Comparison of ENCODE assay signal across 20 mouse cellular contexts in genomic region chr1:36467446-36467845, GRCm38 (mm10). TPM values are rescaled to one million over a fixed set of nuclear protein-coding genes. Genes with fewer than 3 reads are reported as not detected.
DNase-seq lines count a peak whose midpoint lies in the region; TF ChIP-seq lines count a peak whose summit lies in the region.
"Had no signal": no experiment of that assay in that cellular context is flagged by ENCODE, and none has a peak within 500 bp of the region (broad histone marks: within the 10 kb centered on the region; RNA-seq: fewer than 3 reads in every experiment).

No protein-coding gene starts in this region.

- in situ Hi-C loops in ES-E14 (cut with MboI; ENCODE audit: low sequenced_read_pairs in 2 of 2, unreplicated experiment in 2 of 2): no loop called here

- H3K4me3 ChIP-seq in ES-E14 (ENCODE audit: insufficient read depth in 1 of 2, low read depth in 1 of 2, low read length in 2 of 2, poor library complexity in 1 of 2, severe bottlenecking in 1 of 2): no peak overlapping the region
- H3K4me3 ChIP-seq: embryonic facial prominence, embryonic 12.5 days; forebrain, embryonic 15.5 days; heart, embryonic 10.5 days; heart, embryonic 15.5 days; hindbrain, embryonic 13.5 days had no signal

- no peak overlapping the region for H3K9ac ChIP-seq in ES-E14 (ENCODE audit: insufficient read depth, low read depth, low read length, poor library complexity, severe bottlenecking)
- H3K9ac ChIP-seq: embryonic facial prominence, embryonic 12.5 days; forebrain, embryonic 15.5 days; heart, embryonic 15.5 days; hindbrain, embryonic 13.5 days had no signal

- H3K36me3 ChIP-seq in ES-E14 (ENCODE audit: control insufficient read depth, insufficient read depth, low read length, poor library complexity, severe bottlenecking): no peaks in the 10 kb centered on the region
- H3K36me3 ChIP-seq: embryonic facial prominence, embryonic 12.5 days; forebrain, embryonic 15.5 days; heart, embryonic 10.5 days; heart, embryonic 15.5 days; hindbrain, embryonic 13.5 days had no signal

- peak; percentile 32 for DNase-seq in retina, postnatal 1 day
- DNase-seq in retina, embryonic 14.5 days (ENCODE audit: low spot score): no peak
- DNase-seq in ES-E14 (ENCODE audit: low read depth, low spot score): peak; percentile 38
- peak; percentile 60 for DNase-seq in ZHBTc4 (ENCODE audit: low read depth, low spot score)
- no peak for DNase-seq in testis, postnatal 14 days (ENCODE audit: low spot score)
- DNase-seq in frontal cortex, postnatal 14 days (ENCODE audit: low spot score in 2 of 2): no peak
- DNase-seq: adrenal gland, postnatal 10 days; B cell, adult 2 months; cerebellum, adult 11 months; cerebellum, adult 8-10 months; cerebellum, postnatal 25 days; gastrocnemius, postnatal 10 days; heart, adult 18-20 months; heart, postnatal 14 days had no signal

- no peak overlapping the region for H3K27ac ChIP-seq in ES-E14 (ENCODE audit: insufficient read depth, low read depth, low read length, poor library complexity, severe bottlenecking)
- H3K27ac ChIP-seq: embryonic facial prominence, embryonic 12.5 days; forebrain, embryonic 15.5 days; heart, embryonic 10.5 days; heart, embryonic 15.5 days; hindbrain, embryonic 13.5 days; hindbrain, postnatal 0 days had no signal

- H3K9me3 ChIP-seq in ES-E14 (ENCODE audit: control insufficient read depth, insufficient read depth, low read depth, low read length): no peaks in the 10 kb centered on the region
- H3K9me3 ChIP-seq: embryonic facial prominence, embryonic 12.5 days; forebrain, embryonic 15.5 days; heart, embryonic 10.5 days; heart, embryonic 15.5 days; hindbrain, embryonic 13.5 days had no signal

- peaks cover 2 to 4% of the 10 kb centered on the region in 2 experiments; a peak in 1 of 4 replicates for H3K4me1 ChIP-seq in ES-E14 (ENCODE audit: control insufficient read depth in 2 of 2, insufficient read depth in 2 of 2, low read length in 2 of 2, poor library complexity in 1 of 2)

TF ChIP-seq in ES-E14, 5 proteins besides CTCF, POLR2A, EP300 and RAD21:
- TF ChIP-seq ZNF384 (IDR thresholded peaks at IDR 0.05; ENCODE audit: low read depth, low read length) (no peak), MAFK (IDR thresholded peaks at IDR 0.05; ENCODE audit: insufficient read depth, low read depth, low read length) (no peak), ZC3H11A (IDR thresholded peaks at IDR 0.05; ENCODE audit: borderline replicate concordance, low read depth, low read length) (no peak), CHD2 (IDR thresholded peaks at IDR 0.05; ENCODE audit: low read depth, low read length) (no peak)

RNA-seq across cellular contexts. Expression of gene Cnnm4, which starts 4.0 kb away (rescaled TPM):
- 10.7 and 17.9 TPM in 2 replicates for total RNA-seq in ES-E14 (2012; rRNA removed)

RNA-seq across cellular contexts. Expression of gene Lman2l, which starts 22.4 kb away (rescaled TPM):
- 10.9 and 13.0 TPM in 2 replicates for total RNA-seq in ES-E14 (2012; rRNA removed)

RNA-seq across cellular contexts. Expression of gene Cnnm3, which starts 44.2 kb away (rescaled TPM):
- 28.6 and 50.7 TPM in 2 replicates for total RNA-seq in ES-E14 (2012; rRNA removed)

Comparison
In these comparisons a context has a peak if more than half of its experiments do, and no peak if none do; other contexts are left out.
1. DNase-seq: peak in retina, postnatal 1 day (single experiment), ES-E14 (single experiment) and ZHBTc4 (single experiment); none in retina, embryonic 14.5 days (single experiment), testis, postnatal 14 days (single experiment) and frontal cortex, postnatal 14 days (0 of 2).